Mouse (Mus musculus) cerebellum, adult 9-11 months (tissue): ENCODE measurements around the gene Iars.

Source experiments
- DNase-seq: peaks from one replicate; pipeline ENCODE4 v3.0.0; 2022

Iars gene

DNA sequence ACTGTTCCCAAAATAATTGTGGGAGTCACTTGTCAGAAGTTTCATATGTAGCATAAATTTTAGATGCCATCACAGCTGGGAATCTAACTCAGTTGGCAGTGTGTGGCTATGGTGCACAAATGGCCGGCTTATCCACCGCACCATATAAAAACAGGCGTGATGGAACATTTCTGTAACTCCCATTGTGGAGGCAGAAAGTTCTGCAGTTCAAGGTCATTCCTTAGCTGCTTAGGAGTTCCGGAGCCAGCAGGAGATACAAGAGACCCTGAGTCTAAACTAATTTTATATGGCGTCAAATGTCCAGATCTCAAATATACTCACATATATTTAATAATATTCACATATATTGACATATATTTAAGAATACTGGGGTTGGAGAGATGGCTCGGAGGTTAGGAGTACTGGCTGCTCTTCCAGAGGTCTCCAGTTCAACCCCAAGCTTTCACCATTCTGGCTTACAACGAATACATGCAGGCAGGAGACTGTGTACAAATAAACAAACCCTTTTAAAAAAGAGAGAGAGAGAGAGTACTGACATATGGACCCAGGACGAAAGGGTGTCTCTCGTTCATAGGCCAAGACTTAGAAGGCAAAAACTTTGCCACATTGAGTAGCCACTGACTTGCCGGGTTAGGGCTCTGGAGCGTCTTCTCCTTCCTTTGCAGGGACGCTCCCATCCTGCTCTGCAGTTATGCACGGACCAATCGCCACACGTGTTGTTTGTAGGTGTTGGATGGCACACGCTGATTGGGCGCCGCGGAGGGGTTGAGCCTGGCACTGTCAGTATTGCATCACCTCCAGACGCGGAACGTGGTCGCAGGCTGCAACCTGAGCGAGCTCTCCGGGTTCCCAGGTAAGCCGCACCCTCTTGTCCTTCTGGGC, at the start of gene Iars:
Gene Iars (plus strand): TSS at position 750 of the 882 bp plus-strand sequence.
- DNase-seq, result peak; percentile 99

DNA sequence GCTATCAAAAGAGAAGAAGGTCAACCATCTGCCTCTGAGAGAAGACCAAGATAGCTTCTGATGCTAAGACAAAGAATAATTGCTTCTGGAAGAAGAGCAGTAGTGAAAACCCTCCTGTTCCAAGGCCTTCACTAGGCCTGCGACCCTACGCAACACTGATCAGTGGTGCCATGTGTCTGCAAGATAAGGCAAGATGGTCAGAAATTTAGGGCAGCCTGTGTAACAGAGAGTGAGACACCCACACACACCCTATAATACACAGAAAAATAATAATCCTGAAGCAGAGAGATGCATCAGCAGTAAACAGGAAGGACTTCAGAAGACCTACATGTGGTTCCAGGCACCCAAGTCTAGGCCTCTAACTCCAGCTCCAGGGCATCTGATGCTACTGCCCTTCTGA, 41.9 kb upstream of the Iars start:
- DNase-seq, result no peak

- DNase-seq, result no peak
Observed at GRCm38 (mm10) chr13:49642650-49643049, 39.2 kb upstream of the Iars start.

GRCm38 (mm10) chr13:49643669-49644362, 38.1 kb upstream of the Iars start:
- DNase-seq, result no peak

DNA sequence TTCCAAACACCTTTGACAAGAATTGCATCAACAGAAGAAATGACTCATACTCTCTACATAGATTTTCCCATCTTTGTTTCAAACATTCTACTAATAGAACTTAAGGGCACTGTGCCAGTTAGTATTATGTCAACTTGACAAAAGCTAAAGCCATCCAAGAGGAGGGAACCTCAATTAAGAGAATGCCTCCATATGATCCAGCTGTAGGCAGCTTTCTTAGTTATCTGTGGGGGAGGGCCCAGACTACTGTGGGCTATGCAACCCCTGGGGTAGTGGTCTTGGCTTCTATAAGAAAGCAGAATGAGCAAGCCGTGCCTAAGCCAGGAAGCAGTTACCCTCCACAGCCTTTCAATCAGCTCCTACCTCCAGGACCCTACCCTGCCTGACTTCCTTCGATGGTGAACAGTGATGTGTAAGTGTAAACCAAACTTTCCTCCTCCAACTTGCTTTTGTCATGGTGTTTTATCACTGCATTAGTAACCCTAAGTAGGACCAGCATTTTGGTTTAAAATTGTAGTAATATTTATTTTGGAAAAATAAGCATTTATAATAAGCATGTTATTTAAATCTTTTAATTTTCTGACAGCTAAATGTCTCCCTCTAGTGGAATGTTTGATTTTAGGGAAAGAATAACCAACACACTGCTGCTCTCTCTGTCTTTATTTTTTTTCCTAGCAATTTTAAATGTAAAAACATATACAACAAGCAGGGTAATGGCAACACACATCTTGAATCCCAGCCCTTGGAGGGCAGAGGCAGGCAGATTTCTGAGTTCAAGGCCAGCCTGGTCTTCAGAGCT, 37.0 kb upstream of the Iars start:
- DNase-seq, result no peak

GRCm38 (mm10) chr13:49646019-49646418, 35.9 kb upstream of the Iars start:
- no peak for DNase-seq

DNA sequence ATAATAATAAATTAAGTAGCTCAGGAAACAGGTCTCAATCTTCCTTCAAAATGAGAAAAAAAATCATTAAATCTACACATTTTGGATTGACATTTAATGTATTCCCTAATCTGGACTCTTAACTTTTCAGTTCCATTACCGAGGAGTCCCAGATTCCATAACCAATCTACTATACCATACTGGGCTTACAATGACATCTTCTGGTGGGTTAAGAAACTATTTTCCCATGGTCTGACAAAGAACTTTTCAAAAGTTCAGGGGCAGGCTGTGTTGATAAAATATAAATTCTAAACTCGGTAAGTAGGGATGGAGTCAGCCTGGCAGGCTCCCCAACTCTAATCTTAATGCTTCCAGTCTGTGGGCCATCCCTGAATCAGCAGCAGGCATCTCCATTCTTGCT, 30.8 kb upstream of the Iars start:
- peak; percentile 23 for DNase-seq

DNA sequence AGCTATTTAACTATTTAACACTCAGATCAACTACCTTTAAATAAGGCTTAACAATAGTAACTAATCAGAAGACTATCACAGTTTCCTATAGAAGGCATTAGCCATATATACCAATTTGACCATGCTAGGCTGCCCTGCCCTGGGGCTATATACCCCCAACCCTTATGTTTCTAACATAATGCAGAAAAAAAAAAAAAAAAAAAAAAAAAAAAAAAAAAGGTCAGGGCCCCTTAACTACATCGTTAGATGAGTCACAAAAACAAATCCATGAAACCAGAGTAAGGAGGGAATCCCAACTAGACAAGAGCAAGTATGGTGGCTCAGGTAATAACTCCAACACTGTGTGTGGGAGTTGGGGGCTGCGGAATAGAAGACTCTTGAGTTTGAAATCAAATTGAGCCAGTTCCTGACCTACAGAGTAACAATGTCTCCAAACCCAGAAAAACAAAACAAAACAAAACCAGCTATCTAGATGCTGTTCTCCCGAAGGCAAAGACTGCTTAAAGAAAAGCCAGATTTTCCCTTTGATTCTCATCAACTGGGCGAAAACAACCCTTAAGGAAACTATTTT, 30.0 kb upstream of the Iars start:
- DNase-seq, result no peak

- DNase-seq, result peak; percentile 99
Observed at GRCm38 (mm10) chr13:49652481-49653179, 29.3 kb upstream of the Iars start, which contains the start of the genes Cenpp and Nol8. Cenpp (minus strand) TSS chr13:49652785. Nol8 (plus strand) TSS chr13:49653078.

DNA sequence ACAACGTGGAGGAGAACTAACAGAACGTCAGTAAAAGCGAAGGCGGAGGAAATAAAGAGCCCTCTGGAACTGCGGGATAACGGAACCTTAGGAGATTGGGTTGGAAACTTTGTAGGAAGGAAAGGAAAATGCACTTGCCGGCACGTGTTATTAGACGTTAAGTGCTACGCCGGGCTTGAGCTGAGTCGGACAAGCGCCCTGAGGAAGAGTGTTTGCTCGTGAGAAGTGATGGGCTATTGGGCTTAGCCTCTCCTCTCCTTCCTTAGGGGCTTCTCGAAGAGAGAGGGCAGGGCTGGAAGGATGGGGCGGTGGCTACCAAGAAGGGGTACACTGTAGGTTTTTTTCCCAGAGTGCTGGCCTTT, 28.7 kb upstream of the Iars start:
- DNase-seq, result no peak

GRCm38 (mm10) chr13:49677793-49678192, 4.1 kb upstream of the Iars start:
- DNase-seq, result no peak

DNA sequence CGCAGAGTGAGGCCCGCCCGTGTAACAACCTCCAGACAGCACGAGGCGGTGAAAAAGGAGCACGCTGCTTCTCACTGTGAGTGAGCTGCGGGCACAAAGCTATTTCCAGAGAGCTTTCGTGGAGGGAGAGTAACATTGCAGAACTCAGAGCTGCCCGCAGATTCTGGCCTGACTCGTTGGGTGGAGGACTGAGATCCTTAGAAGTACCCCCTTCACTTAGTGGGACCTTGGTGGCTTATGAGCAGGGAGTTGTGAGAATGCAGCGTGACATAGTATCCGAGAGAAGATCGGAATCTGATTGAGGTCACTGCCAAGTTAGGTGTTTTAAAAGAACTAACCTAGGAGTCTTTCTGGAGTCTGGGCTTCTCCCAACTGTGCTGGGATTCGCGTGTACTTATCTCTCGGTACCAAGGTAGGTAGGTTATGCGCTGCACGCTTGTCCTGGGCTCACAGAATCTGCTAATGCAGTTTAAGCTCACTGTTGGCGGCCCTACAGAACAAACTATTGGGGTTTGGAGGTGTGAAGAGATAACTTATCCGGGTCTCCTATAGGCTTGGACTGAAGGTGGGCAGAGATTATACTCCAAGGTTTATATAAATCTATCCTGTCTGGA, 440 bp downstream of the Iars start:
- DNase-seq, result no peak

DNA sequence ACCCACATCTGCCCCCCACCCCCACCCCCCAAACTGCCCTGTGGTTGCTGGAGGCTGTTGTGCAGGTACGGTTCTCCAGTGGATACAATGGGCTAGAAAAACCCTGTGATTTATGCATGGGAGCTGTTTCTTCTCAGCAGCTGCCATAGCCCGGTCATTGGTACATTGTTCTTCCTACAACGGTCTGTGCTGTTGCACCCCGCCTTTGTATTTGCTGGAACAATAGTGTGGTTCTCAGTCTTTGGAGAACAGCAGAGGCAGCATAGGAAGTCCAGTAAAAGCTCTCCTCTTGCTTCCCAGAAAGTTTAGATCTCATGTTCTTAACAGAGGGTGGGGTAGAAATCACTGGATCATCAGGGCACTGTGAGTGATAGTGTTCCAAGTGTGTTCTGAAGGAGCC, 2.4 kb downstream of the Iars start:
- no peak for DNase-seq

DNA sequence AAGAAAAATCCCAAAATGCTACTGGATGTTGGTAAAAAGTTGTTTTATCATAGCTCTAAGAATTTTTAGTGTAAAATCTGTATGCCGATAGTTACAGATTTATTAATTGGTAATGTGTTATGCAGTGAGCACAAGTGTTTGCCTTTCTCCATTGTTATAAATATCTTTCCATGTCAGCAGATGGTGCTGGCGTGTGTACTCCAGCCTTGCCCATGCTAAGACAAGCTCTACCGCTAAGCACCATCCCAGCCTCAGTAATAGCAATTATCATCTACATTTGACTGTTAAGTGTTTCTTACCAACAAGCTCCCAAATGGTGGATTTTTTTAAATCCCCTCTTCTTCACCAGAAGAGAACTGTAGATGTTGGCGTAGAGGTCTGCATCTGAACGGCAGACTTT, 9.2 kb downstream of the Iars start:
- DNase-seq, result no peak

DNA sequence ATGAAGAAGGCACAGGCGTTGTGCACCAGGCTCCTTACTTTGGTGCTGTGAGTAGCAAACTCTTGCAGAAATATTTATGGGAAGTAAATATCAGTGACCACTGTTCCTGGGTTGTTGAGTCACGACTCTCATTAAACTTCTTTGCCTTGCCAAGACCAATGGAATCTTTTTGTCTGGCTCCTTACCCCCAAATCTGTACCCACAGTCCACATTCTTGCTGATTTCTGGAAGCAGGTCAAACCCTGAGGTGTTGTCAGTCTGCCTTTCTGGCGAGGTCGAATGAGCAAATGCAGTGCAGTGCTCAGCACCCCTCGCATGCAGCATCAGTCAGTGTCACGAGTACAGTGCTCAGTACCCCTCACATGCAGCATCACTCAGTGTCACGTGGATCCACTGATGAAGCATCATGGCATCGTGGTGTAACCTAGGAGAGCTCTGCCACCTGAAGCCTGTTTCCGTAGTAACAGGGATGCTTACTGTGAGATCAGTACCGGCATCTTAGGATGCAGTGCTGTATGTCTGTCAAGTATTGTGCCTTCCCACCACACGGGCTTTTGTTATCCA, 21.4 kb downstream of the Iars start:
- no peak for DNase-seq

GRCm38 (mm10) chr13:49706032-49706690, 24.3 kb downstream of the Iars start:
- no peak for DNase-seq

DNA sequence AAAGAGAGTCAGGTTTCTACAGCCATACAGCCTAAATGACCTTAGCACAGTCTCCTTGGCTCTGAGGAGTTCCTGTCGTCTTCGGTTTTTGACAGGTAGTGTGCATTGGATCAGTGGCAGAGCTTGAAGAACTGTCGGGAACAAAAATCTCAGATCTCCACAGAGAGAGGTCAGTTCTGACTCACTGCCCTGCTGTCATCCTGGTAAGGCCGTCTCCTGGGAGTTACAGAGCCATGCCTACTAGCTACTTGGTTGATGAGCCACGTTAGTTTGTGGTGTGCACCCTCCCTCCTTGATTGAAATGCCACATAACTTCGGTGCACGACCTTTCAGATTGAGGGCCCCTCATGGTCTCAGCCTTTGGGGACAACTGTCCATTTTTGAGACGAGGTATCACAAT, 26.4 kb downstream of the Iars start:
- no peak for DNase-seq

GRCm38 (mm10) chr13:49712047-49712721, 30.3 kb downstream of the Iars start:
- DNase-seq, result no peak

DNA sequence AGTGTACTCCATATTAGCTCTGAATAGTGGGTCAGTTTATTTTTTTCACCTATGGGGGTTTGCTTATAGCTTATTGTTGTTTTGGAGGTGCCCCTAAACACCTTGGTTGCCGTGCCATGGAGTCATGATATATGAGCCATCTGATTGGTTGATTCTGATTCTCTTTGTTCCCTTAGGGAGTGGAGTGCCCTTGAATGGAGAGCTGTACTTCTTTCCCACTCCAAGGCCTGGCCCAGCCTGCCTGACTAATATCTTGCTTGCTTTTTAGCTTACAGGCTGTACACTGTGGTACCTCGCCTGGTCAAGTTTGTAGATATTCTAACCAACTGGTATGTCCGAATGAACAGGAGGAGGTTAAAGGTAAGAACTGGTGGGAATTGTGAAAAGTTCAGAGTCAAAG, 37.4 kb downstream of the Iars start:
- no peak for DNase-seq

DNA sequence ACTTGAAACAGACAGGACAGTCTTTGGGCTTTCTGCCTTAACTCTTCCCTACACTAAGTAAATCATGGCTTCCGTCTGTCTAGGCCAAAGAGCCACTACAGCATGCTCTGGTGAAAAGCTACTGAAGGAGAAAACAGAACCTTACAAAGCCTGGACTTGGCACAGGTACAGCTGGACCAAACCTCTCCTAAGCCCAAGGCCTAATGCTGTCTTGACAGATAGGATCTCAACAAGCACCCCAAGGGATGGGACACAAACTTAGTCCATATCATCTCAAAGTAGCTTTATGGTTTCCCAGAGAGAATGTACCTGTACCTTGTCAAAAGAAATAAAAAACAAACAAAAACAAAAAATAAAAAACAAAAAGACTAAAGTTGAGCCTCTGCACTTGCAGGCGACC, 54.5 kb downstream of the Iars start:
- DNase-seq, result no peak
